Mouse (Mus musculus) limb, embryonic 15.5 days (tissue): ENCODE results near the gene D8Ertd738e. TPM values are rescaled to one million over a fixed set of nuclear protein-coding genes. Genes with fewer than 3 reads are reported as not detected.

Experiments
- ATAC-seq: fragments of 200-750 bp; cut with Nextera tagmentation; 2 replicates; pipeline ENCODE4 v1.8.0; 2017; ENCODE audit warnings: low read depth, moderate TSS enrichment; ENCODE audit not compliant: insufficient number of reproducible peaks, low FRiP score, low TSS enrichment
- H3K27ac ChIP-seq: fragments of 300-500 bp; sonication (generic); 2 replicates; pipeline ENCODE4 v1.5.1; 2015; ENCODE audit warnings: moderate library complexity, mild to moderate bottlenecking, inconsistent platforms
- H3K27me3 ChIP-seq: fragments of 300-500 bp; sonication (generic); 2 replicates; pipeline ENCODE4 v1.6.1; 2015; ENCODE audit warnings: inconsistent platforms
- H3K36me3 ChIP-seq: fragments of 300-500 bp; sonication (generic); 2 replicates; pipeline ENCODE4 v1.6.1; 2015; ENCODE audit warnings: inconsistent platforms
- H3K4me1 ChIP-seq: fragments of 300-500 bp; sonication (generic); 2 replicates; pipeline ENCODE4 v1.6.1; 2015; ENCODE audit warnings: inconsistent platforms
- H3K4me2 ChIP-seq: fragments of 300-500 bp; sonication (generic); 2 replicates; pipeline ENCODE4 v1.6.1; 2015; ENCODE audit warnings: mild to moderate bottlenecking, inconsistent platforms
- H3K4me3 ChIP-seq: fragments of 300-500 bp; sonication (generic); 2 replicates; pipeline ENCODE4 v1.5.1; 2015; ENCODE audit warnings: mild to moderate bottlenecking, inconsistent platforms
- H3K9ac ChIP-seq: fragments of 300-500 bp; sonication (generic); 2 replicates; pipeline ENCODE4 v1.6.1; 2015; ENCODE audit warnings: inconsistent platforms
- H3K9me3 ChIP-seq: fragments of 300-500 bp; sonication (generic); 2 replicates; pipeline ENCODE4 v1.6.1; 2016; ENCODE audit warnings: inconsistent platforms
- WGBS: fragments of 180-500 bp; shearing (Covaris S2); methylation state at CpG from one replicate; pipeline ENCODE4 v1.1.7; 2015; 5-methylcytosine and 5-hydroxymethylcytosine counted together
- microRNA counts: library from miRNA; unstranded; fragments of <30 nt; microRNA quantifications from one replicate; lab custom pipeline; 2016
- microRNA-seq: library from miRNA; unstranded; fragments of <30 nt; microRNA quantifications from one replicate; pipeline ENCODE4, GENCODE M21; 2016
- polyA plus RNA-seq: library from polyadenylated mRNA; unstranded; fragments of >200 nt; fragmentation: Nextera tagmentation; extraction: Ambion mirVana; gene quantifications from 2 replicates; pipeline ENCODE4 v1.2.1, GENCODE M21; 2015

The D8Ertd738e gene
- polyA plus RNA-seq, 1 experiment from 2014 or later: 309 TPM

DNA sequence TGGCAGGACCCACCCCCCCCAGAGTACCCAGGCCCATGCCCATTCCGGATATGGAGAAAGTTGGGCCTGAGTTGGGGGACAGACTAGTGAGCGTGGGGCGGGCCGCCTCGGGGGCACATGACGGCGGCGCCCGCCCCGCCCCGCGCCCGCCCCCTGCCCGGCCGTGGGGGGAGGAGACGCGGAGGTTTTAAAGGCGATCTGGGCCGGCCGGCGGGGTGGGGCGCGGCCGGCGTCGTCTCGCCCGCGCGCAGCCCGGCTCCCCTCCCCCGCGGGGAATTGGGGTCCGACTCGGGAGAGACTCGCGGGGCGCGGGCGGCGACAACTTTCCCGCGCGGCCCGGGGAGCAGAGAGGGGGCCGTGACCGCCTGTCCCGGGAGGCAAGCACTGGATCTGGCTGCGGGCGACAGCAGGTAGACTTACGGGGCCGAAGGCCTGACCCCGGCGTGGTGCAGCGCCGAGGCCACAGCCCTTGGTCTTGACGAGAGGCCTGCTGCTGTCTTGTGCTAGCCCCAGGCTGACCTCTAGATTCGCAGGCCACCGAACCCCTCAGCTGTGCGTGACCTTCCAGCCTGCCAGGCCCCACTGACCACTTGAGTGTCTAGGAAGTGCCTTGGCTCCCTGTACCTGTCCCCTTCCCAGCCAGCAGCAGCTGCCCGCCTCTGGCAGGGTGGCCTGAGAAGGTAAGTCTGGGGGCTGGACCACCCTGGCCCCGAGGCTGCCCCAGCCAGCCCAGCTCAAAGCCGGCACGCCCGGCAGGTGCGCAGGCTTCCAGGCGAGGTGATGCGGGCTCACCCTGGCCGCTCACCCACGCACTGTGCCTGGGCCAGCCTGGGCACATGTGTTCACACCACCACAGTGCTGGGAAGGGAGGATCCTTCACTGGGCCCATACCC is 48.6 kb downstream of the D8Ertd738e start:
- Histone ChIP-seq H3K4me1 (peaks cover 69% of the 10 kb centered on the region), H3K9ac (peak overlapping the region; percentile 87), H3K4me3 (peak overlapping the region; percentile 76), H3K36me3 (peaks cover 10% of the 10 kb centered on the region), H3K4me2 (peak overlapping the region; percentile 93), H3K27ac (peak overlapping the region; percentile 99), H3K9me3 (no peaks in the 10 kb centered on the region), H3K27me3 (no peaks in the 10 kb centered on the region)
- peak; percentile 41 for ATAC-seq
- WGBS: 2% methylated on average over 58 of the region's 70 CpGs

DNA sequence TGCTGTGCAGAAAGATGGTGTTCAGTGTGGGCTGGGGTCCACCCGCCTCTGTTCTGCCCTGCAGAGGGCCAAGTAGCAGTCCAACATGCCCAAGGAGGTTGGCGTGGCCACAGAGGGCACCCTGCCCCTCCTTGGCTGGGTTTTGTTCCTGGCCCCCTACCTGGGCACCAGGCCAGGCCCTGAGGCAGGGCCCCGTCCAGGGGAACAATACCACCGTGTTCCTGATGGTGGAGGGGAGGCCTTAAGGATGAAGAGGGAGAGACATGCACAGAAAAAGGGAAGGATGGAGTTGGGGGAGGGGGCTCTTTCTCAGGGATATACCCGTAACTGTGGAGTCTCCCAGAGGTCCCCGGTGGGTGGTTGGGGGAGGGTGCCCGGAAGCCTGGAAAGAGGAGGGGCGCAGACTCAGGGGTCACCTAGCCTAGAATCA is 49.4 kb downstream of the D8Ertd738e start:
- Histone ChIP-seq H3K4me3 (peak overlapping the region; percentile 76), H3K4me1 (peaks cover 65% of the 10 kb centered on the region), H3K9ac (peak overlapping the region; percentile 87; the same call in 1 of the 2 replicates), H3K27me3 (no peaks in the 10 kb centered on the region), H3K27ac (peak overlapping the region; percentile 99), H3K9me3 (no peaks in the 10 kb centered on the region), H3K4me2 (peak overlapping the region; percentile 93), H3K36me3 (peaks cover 3% of the 10 kb centered on the region; the same call in 1 of the 2 replicates)
- WGBS: 10% methylated on average over 8 of the region's 8 CpGs
- no peak for ATAC-seq

DNA sequence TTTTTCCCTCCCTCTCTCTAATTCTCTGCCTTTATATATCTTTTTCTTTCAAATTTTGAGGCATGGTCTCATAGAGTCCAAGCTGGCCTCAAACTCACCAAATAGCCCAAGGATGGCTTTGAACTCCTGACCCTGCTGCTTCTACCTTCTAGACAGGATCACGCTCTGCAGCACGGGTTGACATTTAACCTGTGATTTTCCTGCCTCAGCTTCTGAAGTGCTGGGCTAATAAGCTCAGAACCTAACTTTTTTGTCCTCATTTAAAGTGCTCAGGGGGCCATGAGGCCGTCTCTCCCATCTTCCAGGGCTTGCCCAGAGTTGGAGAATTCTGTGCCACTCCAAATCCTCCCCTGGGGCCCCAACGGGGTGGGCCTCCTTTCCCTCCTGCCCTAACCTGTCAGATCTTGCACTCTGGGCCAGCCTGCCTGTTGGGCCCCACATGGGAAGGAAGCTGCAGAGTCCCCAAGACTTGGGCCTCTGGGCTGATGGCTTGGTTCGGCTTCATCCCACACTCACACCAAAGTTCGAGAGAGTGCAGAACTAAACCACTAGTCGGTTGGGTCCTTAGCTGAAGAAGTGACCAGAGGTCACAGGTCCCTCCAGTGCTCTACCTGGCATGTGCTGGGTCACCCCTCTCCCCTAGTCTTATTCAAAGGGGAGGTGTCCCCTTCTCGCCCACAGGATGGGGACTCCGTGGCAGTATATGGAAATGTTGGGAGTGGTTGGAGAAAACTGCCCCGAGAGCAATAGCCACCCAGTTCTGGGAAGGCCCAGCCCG is 50.0 kb downstream of the D8Ertd738e start:
- 0 out of 2 replicates have a peak overlapping the region, but pooled peaks have one; percentile 87 for H3K9ac ChIP-seq
- H3K4me2 ChIP-seq: peak overlapping the region; percentile 93
- no peaks in the 10 kb centered on the region for H3K9me3 ChIP-seq
- H3K4me1 ChIP-seq: peaks cover 65% of the 10 kb centered on the region
- no peaks in the 10 kb centered on the region for H3K36me3 ChIP-seq
- no peaks in the 10 kb centered on the region for H3K27me3 ChIP-seq
- peak overlapping the region; percentile 99 for H3K27ac ChIP-seq
- H3K4me3 ChIP-seq: peak overlapping the region; percentile 76; the same call in 1 of the 2 replicates
- no peak for ATAC-seq
- 27% methylated on average over 11 of the region's 11 CpGs for WGBS

DNA sequence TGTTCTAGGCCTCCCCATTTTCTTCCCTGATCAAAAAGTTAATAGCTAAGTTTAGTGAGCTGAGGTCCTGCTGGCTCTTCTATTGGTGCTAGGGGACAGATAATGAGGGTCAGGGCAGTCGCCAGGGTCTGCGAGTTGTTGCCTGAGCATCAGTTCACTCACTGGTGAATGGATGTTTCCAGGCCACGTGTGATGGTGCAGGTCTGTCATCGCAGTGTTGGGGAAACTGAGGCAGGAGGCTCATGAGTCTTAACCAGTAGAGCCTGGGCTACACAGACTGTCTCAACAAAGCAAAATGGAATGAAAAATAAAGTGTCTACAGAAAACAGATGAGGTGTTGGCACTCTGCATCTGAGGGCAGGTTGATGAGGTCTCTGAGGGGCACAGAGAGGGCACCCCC is 50.6 kb downstream of the D8Ertd738e start:
- H3K4me2 ChIP-seq: peak overlapping the region; percentile 63; the same call in 1 of the 2 replicates
- H3K27ac ChIP-seq: peak overlapping the region; percentile 99
- H3K4me1 ChIP-seq: peaks cover 61% of the 10 kb centered on the region
- H3K4me3 ChIP-seq: 0 out of 2 replicates have a peak overlapping the region, but pooled peaks have one; percentile 57
- no peak overlapping the region for H3K9ac ChIP-seq
- H3K9me3 ChIP-seq: no peaks in the 10 kb centered on the region
- no peak for ATAC-seq
- no peaks in the 10 kb centered on the region for H3K27me3 ChIP-seq
- WGBS: 19% methylated on average over 4 of the region's 4 CpGs
- H3K36me3 ChIP-seq: no peaks in the 10 kb centered on the region

GRCm38 (mm10) chr8:84197922-84198774 is 51.4 kb downstream of the D8Ertd738e start:
- Histone ChIP-seq H3K4me3 (peak overlapping the region; percentile 57), H3K9ac (peak overlapping the region; percentile 53; the same call in 1 of the 2 replicates), H3K9me3 (no peaks in the 10 kb centered on the region), H3K27me3 (no peaks in the 10 kb centered on the region), H3K27ac (peak overlapping the region; percentile 99), H3K4me1 (peaks cover 57% of the 10 kb centered on the region), H3K4me2 (peak overlapping the region; percentile 63), H3K36me3 (no peaks in the 10 kb centered on the region)
- ATAC-seq: peak; percentile 80
- WGBS: 2% methylated on average over 30 of the region's 30 CpGs

DNA sequence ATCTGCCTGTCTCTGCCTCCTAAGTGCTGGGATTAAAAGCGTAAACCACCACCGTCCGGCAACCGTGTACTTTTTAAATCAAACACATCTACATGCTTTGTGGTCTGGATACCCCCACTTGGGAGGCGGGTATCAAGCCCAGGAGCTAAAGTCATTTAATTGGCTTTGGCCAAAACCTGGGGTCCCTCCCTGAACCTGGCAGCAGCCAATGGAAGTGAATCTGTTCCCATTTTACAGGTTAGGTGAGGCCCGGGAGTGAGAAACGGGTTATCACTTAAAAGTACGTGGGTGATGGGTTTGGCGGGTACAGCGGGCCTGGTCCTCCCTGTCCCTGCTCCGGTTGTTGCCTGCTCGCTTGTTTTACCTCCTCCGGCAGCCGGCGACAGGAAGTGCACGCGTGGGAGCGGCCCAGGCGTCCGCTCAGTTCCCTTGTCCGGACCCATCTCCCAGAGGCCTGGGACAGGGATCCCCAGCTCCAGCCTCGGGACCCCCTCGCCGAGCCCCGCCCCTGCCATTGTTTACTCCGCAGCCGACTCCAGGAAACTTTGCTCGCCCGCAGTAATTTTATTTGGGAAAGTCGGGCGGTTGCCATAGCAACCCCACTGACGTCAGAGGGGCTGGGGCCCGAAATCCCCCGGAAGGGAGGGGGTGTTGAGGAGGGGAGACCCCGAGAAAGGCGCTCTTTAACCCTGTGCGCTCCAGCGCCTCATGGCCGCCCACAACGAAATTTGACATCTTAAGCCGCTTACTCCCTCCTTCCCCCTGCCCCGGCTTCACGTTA is 52.2 kb downstream of the D8Ertd738e start:
- Histone ChIP-seq H3K4me2 (peak overlapping the region; percentile 63), H3K9me3 (no peaks in the 10 kb centered on the region), H3K27me3 (no peaks in the 10 kb centered on the region), H3K4me3 (peak overlapping the region; percentile 57), H3K9ac (peak overlapping the region; percentile 53), H3K27ac (peak overlapping the region; percentile 99), H3K4me1 (peaks cover 57% of the 10 kb centered on the region), H3K36me3 (no peaks in the 10 kb centered on the region)
- 2% methylated on average over 43 of the region's 43 CpGs for WGBS
- peak; percentile 42 for ATAC-seq

MicroRNA genes within 50 kb of the gene (microRNA counts, 519-probe panel; counts per million panel counts)
- microRNA mmu-miR-23a (lab: Ali Mortazavi, UCI): 4,054 counts per million, percentile 92 among the panel's probes with 10 or more counts
- 4,169 counts per million, percentile 93 among the panel's probes with 10 or more counts for microRNA mmu-miR-27a (lab: Ali Mortazavi, UCI)

Small RNA genes lying within 50 kb of the gene (microRNA-seq; reads per million reads assigned to microRNA genes)
- gene Mir23a: 27,813 reads per million, percentile 97 among the genes with 10 or more reads in this experiment
- gene Mir24-2: not detected
- 439 reads per million, percentile 66 among the genes with 10 or more reads in this experiment for gene Mir27a
- not detected for gene Mir3074-2

Other genes starting within 250 kb of the D8Ertd738e start
- gene 1700067K01Rik, start 248.2 kb downstream of the D8Ertd738e start, polyA plus RNA-seq: 0.58 and 1.00 TPM in 2 replicates
- 0.27 and 0.71 TPM in 2 replicates for gene 2210011C24Rik, start 237.5 kb downstream of the D8Ertd738e start, polyA plus RNA-seq
- 5.4 and 5.5 TPM in 2 replicates for gene Palm3, start 228.2 kb downstream of the D8Ertd738e start, polyA plus RNA-seq
- 1.7 and 2.2 TPM in 2 replicates for gene Il27ra, start 207.1 kb downstream of the D8Ertd738e start, polyA plus RNA-seq
- gene Rln3, start 204.7 kb downstream of the D8Ertd738e start, polyA plus RNA-seq: not detected in 2 replicates
- 1.0 and 1.4 TPM in 2 replicates for gene Gm10643, start 184.6 kb downstream of the D8Ertd738e start, polyA plus RNA-seq
- 8.0 and 8.5 TPM in 2 replicates for gene Rfx1, start 182.9 kb downstream of the D8Ertd738e start, polyA plus RNA-seq
- gene Dcaf15, start 145.0 kb downstream of the D8Ertd738e start, polyA plus RNA-seq: 6.8 and 8.7 TPM in 2 replicates
- gene Podnl1, start 123.7 kb downstream of the D8Ertd738e start, polyA plus RNA-seq: 2.0 and 2.2 TPM in 2 replicates
- gene Cc2d1a, start 101.8 kb downstream of the D8Ertd738e start, polyA plus RNA-seq: 28.5 and 29.2 TPM in 2 replicates
- 1.1 and 1.3 TPM in 2 replicates for gene 4930432K21Rik, start 101.7 kb downstream of the D8Ertd738e start, polyA plus RNA-seq
- gene Nanos3, start 64.5 kb downstream of the D8Ertd738e start, polyA plus RNA-seq: 1.8 and 3.0 TPM in 2 replicates
- 13.5 and 15.1 TPM in 2 replicates for gene Zswim4, start 12.7 kb downstream of the D8Ertd738e start, polyA plus RNA-seq
- gene Mri1, start 7.6 kb upstream of the D8Ertd738e start, polyA plus RNA-seq: 62.0 and 65.5 TPM in 2 replicates
- gene Ccdc130, start 20.7 kb upstream of the D8Ertd738e start, polyA plus RNA-seq: 18.8 and 20.6 TPM in 2 replicates
- 3.3 and 5.2 TPM in 2 replicates for gene Cacna1a, start 138.7 kb upstream of the D8Ertd738e start, polyA plus RNA-seq